Mouse (Mus musculus): Measurements from ENCODE around the gene Ppm1f. TPM values are rescaled to one million over a fixed set of nuclear protein-coding genes. Genes with fewer than 3 reads are reported as not detected.
"Not testable (repeated sequence)": the region's sequence is repeated elsewhere in the genome, so short reads cannot be mapped to it uniquely, and the experiment has no call there.

The Ppm1f gene
- 10 to 100 TPM; 18.4 to 24.9 TPM for total RNA-seq (2021)
- long read RNA-seq, experiment 1, full-length matches to known transcripts, result 25 of 43 reads
- long read RNA-seq, experiment 1, partial matches to known transcripts, result 14 of 43 reads
- long read RNA-seq, experiment 1, other reads (novel, unspliced or antisense), result 4 of 43 reads
- long read RNA-seq, experiment 2, full-length matches to known transcripts, result 14 of 20 reads
- long read RNA-seq, experiment 2, partial matches to known transcripts, result 5 of 20 reads
- long read RNA-seq, experiment 2, other reads (novel, unspliced or antisense), result 1 of 20 reads

DNA sequence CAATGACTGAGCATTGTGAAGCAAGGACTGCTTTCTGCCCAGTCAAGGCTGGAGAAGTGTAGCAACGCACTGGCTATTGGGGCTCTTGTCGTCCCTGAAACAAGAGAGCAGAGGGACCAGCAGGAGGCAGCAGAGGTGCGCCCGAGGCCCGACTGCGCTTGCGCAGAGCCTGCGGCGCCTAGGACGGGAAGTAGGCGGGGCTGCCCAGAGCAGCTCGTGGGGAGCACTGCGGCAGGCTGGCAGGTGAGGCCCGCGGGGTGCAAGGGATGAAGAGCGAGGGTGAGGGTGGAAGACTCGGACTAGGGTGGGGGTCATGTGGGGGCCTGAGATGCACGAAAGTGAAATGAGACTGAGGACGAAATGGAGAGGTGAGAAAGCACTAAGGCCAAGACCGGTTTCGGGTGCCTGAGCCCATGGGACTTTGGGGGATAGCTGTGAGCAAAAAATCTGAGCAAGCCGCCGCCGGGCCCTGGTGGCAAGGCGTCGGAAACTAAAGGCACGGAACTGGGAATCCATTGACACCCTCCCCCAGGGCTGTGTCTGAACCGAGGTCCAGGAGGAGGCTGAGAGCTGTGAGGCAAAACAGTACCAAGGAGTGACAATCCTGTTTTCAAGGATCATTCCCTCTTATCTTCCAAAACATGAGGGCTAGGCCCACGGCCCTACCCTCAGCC is at the start of gene Ppm1f:
Gene Ppm1f, plus strand, starts transcription at position 88 of the 674 bp plus-strand sequence.
- peak; percentile 95 for DNase-seq

DNA sequence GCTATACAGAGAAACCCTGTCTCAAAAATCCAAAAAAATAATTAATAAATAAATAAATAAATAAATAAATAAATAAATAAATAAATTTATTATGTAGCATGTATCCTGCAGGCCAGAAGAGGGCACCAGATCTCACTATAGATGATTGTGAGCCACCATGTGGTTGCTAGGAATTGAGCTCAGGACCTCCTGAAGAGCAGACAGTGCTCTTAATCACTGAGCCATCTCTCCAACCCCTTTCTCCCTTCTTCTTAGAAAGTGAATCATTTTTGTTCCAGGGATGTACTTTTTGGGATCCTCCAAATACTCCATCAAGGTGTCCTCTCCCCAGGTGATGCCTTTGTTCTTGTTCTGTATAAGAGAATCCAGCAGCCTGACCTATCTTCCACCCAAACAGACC is 47.1 kb upstream of the Ppm1f start:
- DNase-seq, result no peak

DNA sequence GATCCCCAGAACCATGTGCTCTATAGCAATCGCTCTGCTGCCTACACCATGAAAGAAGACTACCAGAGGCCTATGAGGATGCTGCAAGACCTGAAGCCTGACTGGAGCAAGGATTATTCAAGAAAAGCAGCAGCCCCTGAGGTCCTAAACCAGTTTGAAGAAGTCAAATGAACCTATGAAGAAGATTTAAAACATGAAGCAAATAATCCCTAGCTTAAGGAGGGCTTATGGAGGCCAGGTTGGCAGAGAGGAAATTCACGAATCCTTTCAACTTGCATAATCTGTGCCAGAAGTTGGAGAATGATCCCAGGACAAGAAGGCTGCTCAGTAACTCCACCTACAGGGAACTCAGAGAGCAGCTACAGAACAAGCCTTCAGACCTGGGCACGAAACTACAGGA is 43.9 kb upstream of the Ppm1f start:
- no peak for DNase-seq

DNA sequence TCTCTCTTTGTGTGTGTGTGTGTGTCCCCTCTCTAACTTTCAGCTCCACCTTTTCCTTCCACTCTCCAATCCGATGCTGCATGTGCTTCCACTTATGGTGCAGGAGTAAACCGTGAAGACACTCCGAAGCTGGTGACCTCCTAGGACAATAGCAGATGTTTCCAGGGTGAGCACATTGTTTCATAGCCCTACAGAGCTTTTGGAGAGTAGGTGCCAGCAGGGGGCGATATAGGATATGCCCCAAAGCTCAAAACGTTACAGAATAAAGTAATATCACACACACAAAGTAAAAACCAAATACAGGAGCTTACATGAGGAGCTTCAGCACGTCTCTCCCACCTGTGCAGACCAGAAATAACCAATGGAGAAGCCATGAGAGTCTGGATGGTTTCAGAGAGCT is 41.4 kb upstream of the Ppm1f start:
- peak; percentile 49 for DNase-seq

DNA sequence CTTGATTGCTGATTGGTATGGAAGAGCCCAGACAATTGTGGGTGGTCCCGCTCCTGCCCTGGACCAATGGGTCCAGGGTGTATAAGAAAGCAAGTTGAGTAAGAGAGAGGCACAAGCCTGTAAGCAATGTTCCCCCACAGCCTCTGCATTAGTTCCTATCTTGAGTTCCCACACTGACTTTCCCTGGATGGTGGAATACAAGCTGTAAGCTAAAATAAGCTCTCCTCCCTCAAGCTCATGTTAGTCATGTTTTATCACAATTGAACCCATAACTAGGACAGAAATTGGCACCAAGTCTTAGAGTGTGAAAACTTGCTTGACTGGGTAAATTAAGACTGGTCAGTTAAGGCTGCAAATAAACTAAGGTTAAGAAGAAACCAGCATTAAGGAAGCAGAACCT is 40.7 kb upstream of the Ppm1f start:
- no peak for DNase-seq

DNA sequence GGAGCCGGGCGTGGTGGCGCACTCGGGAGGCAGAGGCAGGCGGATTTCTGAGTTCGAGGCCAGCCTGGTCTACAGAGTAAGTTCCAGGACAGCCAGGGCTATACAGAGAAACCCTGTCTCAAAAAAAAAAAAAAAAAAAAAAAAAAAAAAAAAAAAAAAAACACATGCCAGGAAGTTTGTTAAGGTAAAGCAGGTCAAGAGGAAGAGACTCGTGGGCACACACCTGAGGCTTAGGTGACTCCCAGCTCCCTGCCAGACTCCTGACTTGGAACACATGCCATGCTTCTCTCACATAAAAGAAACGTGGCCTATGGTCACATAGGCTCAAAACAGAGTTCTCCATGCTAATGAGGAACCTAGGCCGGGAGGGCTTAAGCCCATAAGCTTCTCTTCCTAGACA is 40.2 kb upstream of the Ppm1f start:
- DNase-seq, result not testable (repeated sequence)

DNA sequence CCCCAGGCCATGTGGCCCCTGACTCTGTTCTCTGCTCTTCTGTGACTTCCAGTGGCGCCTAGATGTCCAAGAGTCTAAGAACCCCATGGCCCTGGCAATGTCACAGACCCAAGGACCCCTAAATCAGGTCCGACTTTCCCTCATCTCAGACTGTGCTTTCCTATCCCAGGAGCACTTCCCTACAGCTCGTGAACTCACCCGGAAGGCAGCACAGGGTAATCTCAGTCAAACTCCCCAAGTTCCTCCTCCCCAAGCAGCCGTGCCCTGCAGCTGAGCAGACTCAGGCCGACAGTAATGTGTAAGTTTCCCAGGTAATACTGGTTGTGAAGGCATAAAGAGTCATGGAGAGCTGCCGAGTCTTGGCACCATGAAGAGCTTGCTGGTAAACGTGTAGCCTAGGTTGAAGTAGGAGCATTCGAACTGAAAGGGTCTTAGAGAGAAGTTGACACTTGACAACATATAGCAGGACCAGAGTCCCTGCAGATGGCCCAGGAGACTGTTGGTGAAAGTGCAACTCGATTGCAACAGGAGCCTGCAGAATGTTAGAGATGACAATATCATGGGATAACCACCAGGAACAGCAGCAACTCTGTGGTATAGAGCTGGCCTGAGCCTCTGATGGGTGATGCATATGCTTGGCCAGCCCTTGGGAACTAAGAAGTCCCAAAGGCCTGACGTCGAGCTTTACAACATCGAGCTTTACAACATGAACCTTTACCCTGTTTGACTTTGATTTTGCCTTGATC is 39.4 kb upstream of the Ppm1f start:
- no peak for DNase-seq

DNA sequence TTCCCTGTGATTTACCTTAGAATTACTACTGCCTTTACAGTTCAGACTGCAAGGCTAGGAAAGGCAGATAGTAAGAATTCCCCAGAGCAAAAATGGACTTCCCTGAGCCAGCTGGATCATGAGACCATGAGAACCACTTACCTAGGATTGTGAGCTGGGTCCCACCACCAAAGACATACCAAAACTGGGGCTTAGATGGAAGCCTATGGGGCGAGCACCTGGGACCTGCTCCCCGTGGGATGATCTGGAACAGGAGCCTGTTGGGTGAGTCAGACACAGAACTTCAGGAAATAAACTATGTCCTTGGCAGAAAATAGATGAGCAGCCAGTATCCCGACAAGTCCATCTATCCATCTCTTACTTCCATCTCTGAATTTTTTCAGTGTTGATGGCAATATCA is 34.0 kb upstream of the Ppm1f start:
- no peak for DNase-seq

DNA sequence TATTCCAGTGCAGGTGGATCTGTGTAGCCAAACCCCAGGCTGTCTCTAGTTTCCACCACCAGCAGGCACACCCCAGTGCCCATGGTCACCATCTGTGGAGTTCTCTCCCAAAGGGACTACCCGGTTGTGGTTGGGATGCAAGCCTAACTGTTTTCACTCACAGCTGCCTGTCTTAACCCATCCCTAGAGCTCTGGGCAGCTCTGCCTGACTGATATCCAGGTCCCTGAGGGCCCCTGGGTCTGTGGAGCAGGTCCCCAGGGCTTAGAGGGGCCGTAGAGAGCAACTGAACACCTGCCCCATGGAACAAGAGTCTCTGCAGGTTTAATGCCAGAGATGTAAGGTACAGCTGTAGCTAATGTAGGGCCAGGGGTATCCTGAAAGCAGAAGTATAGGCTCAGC is 32.3 kb upstream of the Ppm1f start, which contains the start of gene Igll1:
Gene Igll1, minus strand, starts transcription at position 8 of the 400 bp plus-strand sequence.
- DNase-seq, result no peak

DNA sequence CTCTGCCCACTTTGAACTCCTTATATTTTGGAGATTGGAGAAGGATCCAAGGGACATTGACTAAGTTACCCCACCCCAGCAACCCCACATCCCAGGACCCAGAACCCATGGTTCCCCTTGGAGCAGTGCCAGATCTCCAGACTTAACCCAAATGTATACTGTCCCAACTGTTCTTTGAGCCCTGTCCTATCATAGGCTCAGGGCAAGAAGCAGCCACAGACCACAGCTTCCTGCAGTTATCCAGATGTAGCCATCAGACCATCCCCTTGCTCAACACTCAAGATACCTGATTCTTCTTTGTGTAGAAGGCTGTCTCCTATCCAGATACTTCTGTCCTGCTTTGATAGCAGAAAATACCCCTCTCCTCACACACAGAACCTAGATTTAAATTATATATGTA is 31.1 kb upstream of the Ppm1f start:
- no peak for DNase-seq

DNA sequence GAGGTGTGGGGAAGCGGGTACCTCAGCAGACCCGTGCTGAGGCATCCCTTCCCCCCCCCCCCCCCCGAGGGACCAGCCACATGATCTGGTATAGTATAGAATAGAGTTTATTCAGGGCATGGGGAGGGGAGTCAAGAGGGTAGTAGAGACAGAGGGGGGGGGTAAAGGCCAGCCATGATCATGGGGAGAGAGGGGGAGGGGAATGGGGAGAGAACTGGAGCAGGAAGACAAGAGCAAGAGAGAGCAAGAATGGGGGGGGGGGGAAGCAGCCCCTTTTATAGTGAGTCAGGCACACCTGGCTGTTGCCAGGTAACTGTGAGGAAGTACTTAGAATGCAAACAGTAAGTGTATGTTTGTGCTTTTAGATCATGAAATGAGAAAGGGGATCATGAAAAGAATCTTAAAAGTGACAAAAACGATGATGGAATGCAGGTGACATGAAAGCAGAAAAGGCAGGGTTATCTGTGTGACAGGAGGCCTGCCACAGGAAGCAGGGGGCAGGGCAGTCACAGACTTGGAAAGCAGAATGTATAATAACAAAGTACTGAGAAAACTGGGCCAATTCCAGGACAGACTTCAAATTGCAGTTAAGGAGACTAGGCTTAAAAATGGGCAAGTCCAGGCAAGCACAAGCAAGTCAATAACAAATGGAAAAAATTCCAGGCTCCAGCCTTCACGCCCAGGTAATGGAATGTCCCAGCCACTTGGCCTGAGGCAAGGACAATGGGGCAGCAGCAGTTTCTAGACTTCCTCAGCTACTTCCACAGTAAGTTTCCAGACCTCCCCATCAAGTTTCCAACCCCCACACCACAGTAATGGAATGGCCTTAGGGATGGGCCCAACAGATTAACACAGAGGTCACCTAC is 30.3 kb upstream of the Ppm1f start:
- no peak for DNase-seq

DNA sequence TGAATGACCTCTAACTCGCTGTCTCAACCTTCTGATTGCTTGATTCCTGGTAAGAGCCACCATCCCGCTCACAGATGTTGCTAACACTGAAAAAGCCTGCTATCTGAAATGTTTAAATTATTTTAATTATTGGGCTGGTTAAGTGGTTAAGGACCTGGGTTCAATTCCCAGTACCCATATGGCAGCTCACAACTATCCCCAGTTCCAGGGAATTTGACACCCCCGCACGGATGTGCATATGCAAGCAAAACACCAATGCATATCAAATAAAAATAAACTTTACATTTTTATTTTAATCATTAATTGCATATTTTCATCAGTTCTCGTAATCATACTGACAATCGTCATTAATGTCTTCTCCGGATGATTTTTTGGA is 26.0 kb upstream of the Ppm1f start:
- DNase-seq, result no peak

DNA sequence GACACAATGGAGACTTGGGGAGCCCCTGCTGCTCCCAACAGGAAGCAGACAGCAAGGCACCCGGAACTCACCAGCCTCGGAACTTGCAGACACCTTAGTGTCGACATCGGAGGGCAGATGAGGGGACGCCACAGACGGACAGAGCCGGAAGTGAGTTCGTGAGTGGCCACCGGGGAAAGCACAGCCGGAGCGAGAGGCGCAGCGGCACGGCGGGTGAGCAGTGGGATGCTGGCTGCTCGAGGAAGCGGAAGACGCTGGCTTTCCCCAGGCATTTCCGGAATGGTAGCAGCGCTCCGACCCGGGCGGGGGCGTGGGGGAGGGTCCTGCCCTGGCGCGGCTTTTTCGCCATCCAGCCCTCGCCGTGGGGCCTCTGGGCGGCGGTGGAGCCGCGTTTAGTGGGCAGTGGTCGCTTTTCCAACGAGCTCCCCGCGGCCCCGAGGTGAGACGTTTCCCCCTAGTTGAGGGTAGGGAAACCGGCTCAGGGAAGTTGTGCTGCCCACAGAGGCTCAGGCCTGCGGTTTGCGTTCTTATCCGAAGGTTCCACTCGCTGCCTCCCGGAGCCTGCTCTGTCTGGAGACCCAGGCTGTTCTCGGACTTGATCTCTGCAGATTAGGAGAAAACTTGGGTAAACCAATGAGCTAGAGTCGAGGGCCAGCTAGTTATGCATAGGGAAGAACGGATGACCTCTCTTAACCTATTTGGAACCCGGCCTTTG is 25.5 kb upstream of the Ppm1f start, which contains the start of the genes Top3b and Vpreb1:
Gene Top3b, plus strand, starts transcription at position 120 of the 715 bp plus-strand sequence.
Gene Vpreb1, minus strand, starts transcription at position 227 of the 715 bp plus-strand sequence.
- peak; percentile 81 for DNase-seq

DNA sequence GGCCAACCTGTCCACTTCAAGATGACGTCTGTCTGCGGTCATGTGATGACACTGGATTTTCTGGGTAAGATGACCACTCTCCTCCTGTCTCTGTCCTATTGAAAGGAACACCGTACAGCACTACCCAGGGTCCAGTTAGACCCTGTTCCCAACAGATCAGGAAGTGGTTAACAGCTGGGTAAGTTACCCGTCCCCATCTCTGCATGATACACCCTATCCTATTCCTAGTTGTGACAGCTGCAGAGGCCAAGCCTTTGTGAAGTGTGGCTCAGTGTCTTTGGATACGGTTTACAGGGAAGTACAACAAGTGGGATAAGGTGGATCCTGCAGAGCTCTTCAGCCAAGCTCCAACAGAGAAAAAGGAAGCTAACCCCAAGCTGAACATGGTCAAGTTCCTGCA is 17.2 kb upstream of the Ppm1f start:
- no peak for DNase-seq

DNA sequence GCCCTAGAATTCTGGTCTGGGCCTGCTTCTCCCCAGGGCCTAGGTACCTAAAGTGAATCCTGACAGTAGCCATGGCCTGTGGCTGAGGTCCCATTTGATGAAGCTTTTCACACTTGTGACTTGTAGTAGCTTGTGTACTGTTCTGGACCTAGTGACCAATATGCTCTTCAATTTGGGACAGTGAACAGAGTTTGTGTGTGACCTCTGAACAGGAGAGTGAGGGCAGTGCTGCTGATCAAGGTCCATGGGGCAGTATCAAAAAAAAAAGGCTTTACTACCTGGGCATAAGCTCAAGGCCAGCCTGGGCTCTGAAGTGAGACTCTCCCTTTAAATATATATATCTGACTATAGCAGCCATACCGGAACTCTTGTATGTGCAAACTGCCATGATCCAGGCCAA is 7.9 kb upstream of the Ppm1f start:
- no peak for DNase-seq

DNA sequence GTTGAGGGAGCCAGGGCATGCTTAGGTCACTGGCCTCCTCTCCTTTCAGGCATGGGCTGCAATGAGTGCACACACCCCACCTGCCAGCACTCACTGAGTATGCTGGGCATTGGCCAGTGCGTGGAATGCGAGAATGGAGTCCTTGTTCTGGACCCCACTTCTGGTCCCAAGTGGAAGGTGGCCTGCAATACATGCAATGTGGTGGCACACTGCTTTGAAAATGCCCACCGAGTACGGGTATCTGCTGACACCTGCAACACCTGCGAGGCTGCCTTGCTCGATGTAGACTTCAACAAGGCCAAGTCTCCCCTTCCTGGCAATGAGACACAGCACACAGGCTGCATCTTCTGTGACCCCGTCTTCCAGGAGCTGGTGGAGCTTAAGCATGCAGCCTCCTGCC is 3.9 kb upstream of the Ppm1f start:
- DNase-seq, result no peak

DNA sequence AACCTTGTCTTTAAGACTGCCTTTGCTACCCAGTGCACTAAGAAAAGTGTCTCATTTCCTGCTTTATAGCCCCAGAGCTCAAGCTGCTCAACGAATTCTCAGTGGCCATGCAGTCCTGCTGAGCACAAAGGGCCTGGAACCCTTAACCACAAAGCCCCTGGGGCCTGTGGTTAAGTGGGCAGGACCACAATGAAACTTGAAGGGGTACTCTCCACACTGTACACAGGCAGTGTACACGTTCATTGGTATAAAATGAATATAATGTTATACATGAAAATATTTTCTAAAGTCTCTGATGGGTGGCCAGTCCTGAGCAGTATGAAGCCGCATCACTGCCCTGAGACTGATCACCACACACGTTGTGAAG is 271 bp upstream of the Ppm1f start:
- no peak for DNase-seq

DNA sequence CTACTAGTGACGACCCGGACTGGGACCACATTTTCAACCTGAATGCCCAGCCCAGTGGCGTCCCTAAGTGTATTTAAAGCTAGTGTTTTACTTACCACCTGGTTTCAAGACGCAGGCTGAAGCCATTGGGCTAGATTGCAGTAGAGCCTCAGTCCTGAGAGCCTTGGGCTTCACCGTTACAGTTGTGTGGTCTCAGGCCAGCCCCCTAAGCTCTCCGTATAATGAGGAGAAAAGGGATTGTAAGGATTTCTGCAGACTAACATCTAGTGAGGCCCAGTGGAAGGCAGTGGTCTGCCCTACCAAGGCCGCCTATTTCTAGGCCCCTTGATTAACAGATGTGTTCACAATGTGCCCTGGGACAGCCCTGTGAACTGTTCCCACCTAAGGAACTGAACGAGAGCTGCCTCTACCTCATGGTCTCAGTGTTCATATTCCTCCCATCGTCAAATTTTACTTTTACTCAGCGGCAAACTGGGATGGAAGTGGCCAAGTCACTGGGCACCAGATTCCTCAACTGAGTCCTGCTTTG is 851 bp downstream of the Ppm1f start:
- DNase-seq, result no peak

DNA sequence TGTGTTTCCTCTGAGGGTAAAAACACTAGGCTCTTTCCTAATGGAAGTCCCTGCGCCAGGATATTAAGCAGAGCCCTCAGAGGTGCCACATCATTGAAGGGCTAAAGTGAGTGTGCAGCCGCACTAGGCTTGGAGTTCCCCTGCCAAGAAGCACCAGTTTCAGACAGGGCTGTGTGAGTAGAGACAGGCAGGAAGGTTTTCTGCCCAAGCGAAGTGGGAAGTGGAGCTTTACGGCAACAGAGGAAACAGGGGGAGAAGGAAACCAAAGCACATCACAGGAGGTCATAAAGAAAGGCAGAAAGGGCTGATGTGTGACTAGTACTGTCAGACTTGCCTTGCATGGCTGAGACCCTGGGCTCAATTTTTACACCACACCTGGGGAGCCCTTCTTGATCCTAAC is 6.1 kb downstream of the Ppm1f start:
- DNase-seq, result no peak

DNA sequence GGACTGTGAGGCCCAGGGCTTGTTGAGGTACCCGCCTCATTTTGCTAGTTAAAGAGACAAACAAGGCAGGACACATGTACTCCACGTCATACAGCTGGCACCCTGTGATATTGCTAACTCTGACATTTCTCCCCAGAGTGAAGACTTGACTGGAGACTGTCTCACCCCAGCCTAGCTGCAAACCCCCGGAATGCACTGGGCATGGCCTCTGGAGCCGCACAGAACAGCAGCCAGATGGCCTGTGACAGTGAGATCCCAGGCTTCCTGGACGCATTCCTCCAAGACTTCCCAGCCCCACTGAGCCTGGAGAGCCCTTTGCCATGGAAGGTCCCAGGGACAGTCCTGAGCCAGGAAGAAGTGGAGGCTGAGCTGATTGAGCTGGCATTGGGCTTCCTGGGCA is 6.9 kb downstream of the Ppm1f start:
- no peak for DNase-seq

DNA sequence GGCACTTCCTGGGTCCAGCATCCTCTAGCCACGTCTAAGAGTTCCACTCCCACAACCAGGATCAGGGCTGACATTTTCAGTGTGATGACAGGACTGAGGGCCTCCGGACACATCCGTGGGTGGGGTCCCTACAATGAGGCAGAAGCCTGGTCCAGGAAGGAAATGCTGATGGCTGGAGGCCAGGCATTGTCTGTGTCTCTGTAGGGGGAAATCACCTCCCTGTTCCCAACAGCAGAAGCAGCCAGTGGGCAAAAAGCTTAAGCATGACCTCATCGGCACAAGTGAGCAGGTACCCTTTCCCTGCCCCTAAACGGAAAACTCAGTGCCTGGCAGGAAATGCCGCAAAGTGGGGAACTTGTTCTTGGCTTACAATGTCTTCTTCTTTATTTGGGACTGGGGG is 11.5 kb downstream of the Ppm1f start:
- peak; percentile 39 for DNase-seq

All from gastrocnemius, postnatal 10 days (tissue).